Mouse (Mus musculus): ENCODE measurements around the gene Cnrip1.
A peak's percentile ranks its signal among the peaks of the same experiment; 100 is the strongest.
"Not testable (repeated sequence)": the region's sequence is repeated elsewhere in the genome, so short reads cannot be mapped to it uniquely, and the experiment has no call there.

The Cnrip1 gene

GRCm38 (mm10) chr11:17051545-17052475 lies at the start of gene Cnrip1, which contains the start of gene Plek:
Gene Cnrip1, plus strand, starts transcription at chr11:17051586.
Gene Plek, minus strand, starts transcription at chr11:17052381.
- DNase-seq (ENCODE audit: low spot score in 2 of 2) = peak; percentile 9 to 40

- no peak for DNase-seq (ENCODE audit: low spot score in 2 of 2)
Measured at GRCm38 (mm10) chr11:17002739-17003373, 48.5 kb upstream of the Cnrip1 start.

- DNase-seq (ENCODE audit: low spot score in 2 of 2) = no peak
Measured at GRCm38 (mm10) chr11:17003757-17004156, 47.6 kb upstream of the Cnrip1 start.

- DNase-seq (ENCODE audit: low spot score in 2 of 2) = no peak
Measured at GRCm38 (mm10) chr11:17004899-17005846, 46.2 kb upstream of the Cnrip1 start.

GRCm38 (mm10) chr11:17006526-17006925 lies 44.9 kb upstream of the Cnrip1 start:
- DNase-seq (ENCODE audit: low spot score in 2 of 2) = not testable (repeated sequence)

GRCm38 (mm10) chr11:17007517-17008173 lies 43.7 kb upstream of the Cnrip1 start:
- DNase-seq (ENCODE audit: low spot score in 2 of 2) = no peak

GRCm38 (mm10) chr11:17008498-17008941 lies 42.9 kb upstream of the Cnrip1 start:
- DNase-seq (ENCODE audit: low spot score in 2 of 2) = peak in 1 of 2 experiments; percentile 30

GRCm38 (mm10) chr11:17012948-17013347 lies 38.4 kb upstream of the Cnrip1 start:
- no peak for DNase-seq (ENCODE audit: low spot score in 2 of 2)

GRCm38 (mm10) chr11:17019328-17019727 lies 32.1 kb upstream of the Cnrip1 start:
- DNase-seq (ENCODE audit: low spot score in 2 of 2) = no peak

- no peak for DNase-seq (ENCODE audit: low spot score in 2 of 2)
Measured at GRCm38 (mm10) chr11:17023206-17023605, 28.2 kb upstream of the Cnrip1 start.

GRCm38 (mm10) chr11:17023984-17024383 lies 27.4 kb upstream of the Cnrip1 start:
- no peak for DNase-seq (ENCODE audit: low spot score in 2 of 2)

- DNase-seq (ENCODE audit: low spot score in 2 of 2) = no peak
Measured at GRCm38 (mm10) chr11:17045806-17046205, 5.6 kb upstream of the Cnrip1 start.

- no peak for DNase-seq (ENCODE audit: low spot score in 2 of 2)
Measured at GRCm38 (mm10) chr11:17052476-17053049, 1.2 kb downstream of the Cnrip1 start.

GRCm38 (mm10) chr11:17069360-17069759 lies 18.0 kb downstream of the Cnrip1 start:
- not testable (repeated sequence) for DNase-seq (ENCODE audit: low spot score in 2 of 2)

- DNase-seq (ENCODE audit: low spot score in 2 of 2) = no peak
Measured at GRCm38 (mm10) chr11:17075656-17076055, 24.3 kb downstream of the Cnrip1 start.

- DNase-seq (ENCODE audit: low spot score in 2 of 2) = no peak
Measured at GRCm38 (mm10) chr11:17082086-17082485, 30.7 kb downstream of the Cnrip1 start.

- peak in 1 of 2 experiments; percentile 27 for DNase-seq (ENCODE audit: low spot score in 2 of 2)
Measured at GRCm38 (mm10) chr11:17082953-17083352, 31.6 kb downstream of the Cnrip1 start.

GRCm38 (mm10) chr11:17083455-17083854 lies 32.1 kb downstream of the Cnrip1 start:
- no peak for DNase-seq (ENCODE audit: low spot score in 2 of 2)

GRCm38 (mm10) chr11:17083866-17084265 lies 32.5 kb downstream of the Cnrip1 start:
- DNase-seq (ENCODE audit: low spot score in 2 of 2) = no peak

- DNase-seq (ENCODE audit: low spot score in 2 of 2) = no peak
Measured at GRCm38 (mm10) chr11:17086106-17086505, 34.7 kb downstream of the Cnrip1 start.

GRCm38 (mm10) chr11:17106936-17107335 lies 55.5 kb downstream of the Cnrip1 start:
- DNase-seq (ENCODE audit: low spot score in 2 of 2) = no peak

Data from spleen, postnatal 10 days (tissue).